Mouse (Mus musculus): ENCODE data around the gene Fiz1.

The Fiz1 gene

DNA sequence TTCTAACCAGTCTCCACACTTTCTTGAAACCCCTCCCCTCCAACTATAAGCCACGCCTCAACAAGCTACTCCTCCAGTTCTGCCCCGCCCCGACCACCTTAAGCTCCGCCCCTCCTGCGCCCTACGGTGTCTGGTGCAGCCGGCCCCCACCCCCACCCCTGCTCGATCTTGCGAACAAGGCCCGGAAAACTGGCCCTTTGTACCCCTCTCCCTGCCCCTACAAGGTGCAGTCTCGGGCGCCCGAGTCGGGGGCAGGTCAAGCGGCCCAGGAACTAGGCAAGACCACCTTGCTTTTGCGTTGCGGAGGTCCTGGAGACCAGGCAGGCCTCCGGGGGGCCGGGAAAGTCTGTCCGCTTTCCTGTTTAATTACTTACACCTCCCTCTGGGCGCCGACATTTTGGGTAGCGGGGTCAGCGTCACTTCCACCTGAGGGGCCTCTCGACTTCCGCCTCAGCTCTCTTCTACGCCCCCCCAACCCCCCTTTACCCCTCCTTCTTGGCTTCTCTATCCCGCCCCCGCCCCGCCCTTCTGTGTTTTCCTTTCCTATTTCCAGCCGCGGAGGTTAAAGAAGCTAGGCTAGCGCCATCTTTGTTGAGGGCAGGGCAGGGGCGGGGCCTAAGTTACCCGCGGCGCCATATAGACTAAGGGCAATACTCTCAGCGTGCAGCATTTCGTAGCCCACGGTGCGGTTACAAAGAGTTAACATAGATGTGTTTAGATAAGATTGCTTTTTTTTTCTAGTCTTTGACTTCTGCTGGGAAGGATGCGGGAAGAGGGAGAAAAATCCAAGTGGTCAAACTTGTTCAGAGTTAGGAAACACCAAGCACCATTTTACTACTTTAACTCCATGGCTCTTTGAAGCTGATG, at the start of gene Fiz1, which contains the start of gene Zfp524:
Gene Fiz1, minus strand, starts transcription at position 447 of the 867 bp plus-strand sequence.
Gene Zfp524, plus strand, starts transcription at position 165 of the 867 bp plus-strand sequence.
- DNase-seq: peak; percentile 99

DNA sequence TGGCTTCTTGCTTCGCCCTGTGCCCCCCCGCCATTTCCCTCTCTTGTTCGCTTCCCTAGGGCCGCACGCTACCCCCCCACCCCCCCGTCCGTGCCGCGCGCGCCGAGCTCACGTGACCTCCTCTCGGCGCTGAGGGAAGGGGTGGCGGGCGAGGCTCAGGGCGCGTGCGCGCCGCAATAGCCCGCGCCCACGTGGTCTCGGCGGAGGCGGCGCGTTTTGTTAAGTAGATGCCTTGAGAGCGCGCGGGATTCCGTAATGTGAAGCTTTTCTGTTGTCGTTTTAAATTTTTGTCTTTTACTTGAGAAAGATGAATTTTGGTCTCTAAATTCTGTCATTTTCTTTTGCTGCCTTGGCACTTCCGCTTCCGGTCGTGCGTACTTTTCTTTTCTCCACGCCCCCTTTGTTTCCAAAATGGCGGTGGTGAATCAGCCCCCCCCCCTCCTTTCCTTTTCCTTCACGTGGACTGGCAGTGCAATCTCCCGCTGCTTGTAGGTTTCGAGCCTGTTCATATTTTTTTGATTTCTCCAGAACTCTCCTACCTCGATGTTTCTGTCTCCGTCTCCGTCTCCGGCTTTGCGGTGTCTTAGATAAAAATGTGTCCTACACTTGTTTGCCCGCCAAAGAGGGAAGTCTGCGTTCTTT, 48.0 kb upstream of the Fiz1 start:
- peak; percentile 77 to 85 for DNase-seq

DNA sequence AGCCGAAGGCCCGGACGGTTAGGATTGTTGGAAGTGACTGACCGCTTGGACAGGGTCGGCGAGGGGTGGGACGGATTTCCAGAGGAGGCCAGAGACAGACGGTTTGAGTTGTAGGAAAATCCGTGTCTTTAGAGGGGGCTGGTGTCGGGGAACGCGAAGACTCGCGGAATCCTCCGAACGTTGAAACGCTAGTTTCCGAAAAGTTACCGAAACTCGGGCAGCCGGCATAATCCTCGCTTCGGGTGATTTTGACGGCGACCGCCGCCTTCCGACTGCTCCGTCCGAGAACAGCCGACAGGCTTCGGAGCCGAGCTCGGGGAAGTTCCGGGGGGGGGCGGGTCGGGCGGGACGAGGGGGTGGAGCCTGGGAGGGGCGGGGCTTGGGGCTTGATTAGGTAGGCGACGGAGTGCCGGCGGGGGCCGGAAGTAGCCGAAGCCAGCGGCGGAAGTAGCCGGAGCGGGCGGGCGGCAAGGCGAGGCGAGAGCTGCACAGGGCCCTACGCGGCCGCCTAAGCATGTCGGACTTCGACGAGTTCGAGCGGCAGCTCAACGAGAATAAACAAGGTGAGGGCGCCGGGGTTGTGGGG, 47.4 kb upstream of the Fiz1 start, which contains the start of gene U2af2:
Gene U2af2, plus strand, starts transcription at position 370 of the 586 bp plus-strand sequence.
- DNase-seq: peak; percentile 99

DNA sequence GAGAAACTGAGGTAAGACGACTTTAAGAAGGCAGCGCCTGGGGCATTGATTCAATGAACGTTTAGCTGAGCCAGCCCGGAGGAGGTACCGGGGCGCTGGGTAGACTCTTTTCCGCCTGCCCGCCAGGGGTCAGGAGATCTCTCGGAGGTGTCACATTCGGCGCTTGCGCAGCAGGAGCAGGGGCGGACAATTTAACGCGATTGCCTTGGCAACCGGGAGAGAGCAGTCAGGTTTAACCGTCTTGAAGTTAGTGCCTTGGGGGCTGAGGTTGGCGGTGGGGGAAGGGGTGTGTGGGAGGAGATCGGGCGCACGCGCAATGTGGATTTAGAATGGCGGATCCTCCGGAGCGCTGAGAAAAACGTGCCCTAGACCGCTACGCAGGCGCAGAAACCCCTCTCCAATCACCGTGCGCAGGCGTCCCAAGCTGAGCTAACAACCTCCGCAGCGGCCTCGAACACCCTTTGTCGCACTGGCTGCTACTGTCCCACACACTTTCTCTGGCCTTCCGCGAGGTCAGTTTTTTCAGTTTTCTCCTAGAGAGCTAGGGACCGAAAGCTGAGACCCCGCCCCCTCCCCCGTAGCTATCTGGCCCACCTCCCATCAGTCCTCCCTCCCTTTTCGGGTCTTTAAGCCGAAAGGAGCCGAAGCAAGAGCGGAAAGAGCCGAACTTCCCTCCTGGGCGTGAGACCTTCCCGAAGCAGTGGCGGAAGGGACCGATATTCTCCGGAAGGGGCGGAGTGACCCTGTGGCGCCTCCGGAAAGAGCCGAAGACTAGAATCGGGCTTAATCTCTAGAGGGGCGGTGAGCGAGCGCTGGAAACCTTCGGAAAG, 46.7 kb upstream of the Fiz1 start:
- DNase-seq: peak; percentile 100

DNA sequence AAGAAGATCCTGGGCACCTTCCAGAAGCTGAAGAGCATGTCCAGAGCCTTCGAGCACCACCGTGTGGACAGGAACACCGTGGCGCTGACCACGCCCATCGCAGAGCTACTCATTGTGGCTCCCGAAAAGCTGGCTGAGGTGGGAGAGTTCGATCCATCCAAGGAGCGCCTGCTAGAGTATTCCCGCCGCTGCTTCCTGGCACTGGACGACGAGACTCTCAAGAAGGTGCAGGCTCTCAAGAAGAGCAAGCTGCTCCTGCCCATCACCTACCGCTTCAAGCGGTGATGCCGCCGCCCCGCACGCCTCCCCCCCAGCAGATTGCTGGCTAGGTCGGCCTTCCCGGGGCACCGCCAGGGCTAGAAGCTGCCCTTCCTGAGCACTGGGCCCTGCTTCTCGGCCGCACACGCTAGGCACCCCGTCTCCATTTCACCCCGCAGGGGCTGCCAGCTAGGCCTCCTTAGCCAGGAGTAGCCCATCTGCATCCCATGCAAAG, 45.8 kb upstream of the Fiz1 start:
- peak; percentile 95 to 96 for DNase-seq

DNA sequence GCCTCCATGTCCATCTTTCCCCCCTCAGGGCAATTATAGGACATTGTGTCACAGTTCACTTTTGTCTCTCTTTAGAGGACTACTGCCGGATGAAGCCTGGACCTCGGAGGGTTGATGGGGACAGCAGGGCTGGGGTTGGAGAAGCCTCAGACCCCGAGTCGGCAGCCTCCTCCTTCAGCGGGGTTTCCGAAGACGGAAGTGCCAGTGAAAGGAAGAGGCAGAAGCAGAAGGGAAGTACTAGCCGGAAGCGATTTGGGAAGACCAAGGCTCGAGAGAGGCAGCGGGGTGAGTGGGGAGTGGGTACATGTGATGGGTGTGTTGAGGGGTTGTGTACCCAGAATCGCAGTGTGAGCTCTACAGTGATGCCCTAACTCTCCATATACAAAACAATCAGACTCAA, 44.9 kb upstream of the Fiz1 start:
- DNase-seq: peak in 1 of 2 experiments; percentile 26

DNA sequence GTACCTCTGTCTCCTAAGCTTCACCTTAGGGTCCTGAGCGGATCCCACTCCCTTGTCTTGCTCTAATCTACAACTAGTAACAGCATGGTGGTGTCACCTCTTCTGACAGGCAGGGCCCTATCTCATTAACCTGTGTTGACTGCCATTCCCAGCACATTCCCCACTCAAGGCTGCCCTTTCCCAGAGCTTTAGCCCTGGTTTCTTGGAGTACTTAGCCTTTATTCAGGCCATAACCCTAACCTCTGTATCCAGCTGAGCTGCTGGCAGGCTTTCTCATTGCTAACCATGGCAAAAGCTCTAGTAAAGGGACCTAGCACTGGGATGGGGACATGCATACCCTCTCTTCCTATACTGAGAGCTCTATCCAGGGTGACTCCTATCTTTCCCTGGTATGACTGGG, 44.1 kb upstream of the Fiz1 start:
- DNase-seq: peak in 1 of 2 experiments; percentile 33

DNA sequence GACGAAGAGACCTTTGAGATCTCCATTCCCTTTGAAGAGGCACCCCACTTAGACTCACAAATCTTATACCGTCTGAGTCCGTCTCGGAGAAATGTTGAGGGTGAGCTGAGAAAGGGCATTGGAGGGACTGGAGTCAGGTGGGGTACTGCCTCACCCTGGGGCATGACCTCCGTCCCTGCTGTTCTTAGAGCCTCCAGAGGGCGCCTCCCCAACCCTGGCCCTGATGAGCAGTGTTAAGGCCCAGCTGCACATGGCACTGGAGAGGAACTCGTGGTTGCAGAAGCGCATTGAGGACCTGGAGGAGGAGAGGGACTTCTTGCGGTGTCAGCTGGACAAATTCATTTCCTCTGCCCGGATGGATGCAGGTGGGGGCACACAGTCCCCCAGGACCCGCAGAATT, 43.3 kb upstream of the Fiz1 start:
- DNase-seq: peak; percentile 21 to 30

DNA sequence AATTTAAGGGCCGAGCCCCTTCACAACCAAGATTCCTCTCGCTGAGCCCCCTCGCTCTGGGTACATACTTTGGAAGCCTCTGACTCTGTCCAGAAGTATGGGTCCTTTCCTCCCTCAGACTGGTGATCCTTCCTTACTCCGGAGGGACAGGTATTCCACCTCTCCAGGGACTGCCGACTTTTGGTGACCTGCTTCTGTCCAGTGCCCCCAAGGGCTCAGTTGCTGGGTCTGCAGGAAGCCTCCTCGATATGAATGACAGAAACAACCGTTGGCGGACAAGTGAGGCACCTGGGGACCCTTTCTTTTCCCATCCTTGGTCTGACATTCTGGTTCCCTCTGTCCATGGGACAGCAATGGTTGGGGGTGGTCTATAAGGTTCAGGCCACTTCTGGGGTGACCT, 42.9 kb upstream of the Fiz1 start:
- peak in 1 of 2 experiments; percentile 28 for DNase-seq

DNA sequence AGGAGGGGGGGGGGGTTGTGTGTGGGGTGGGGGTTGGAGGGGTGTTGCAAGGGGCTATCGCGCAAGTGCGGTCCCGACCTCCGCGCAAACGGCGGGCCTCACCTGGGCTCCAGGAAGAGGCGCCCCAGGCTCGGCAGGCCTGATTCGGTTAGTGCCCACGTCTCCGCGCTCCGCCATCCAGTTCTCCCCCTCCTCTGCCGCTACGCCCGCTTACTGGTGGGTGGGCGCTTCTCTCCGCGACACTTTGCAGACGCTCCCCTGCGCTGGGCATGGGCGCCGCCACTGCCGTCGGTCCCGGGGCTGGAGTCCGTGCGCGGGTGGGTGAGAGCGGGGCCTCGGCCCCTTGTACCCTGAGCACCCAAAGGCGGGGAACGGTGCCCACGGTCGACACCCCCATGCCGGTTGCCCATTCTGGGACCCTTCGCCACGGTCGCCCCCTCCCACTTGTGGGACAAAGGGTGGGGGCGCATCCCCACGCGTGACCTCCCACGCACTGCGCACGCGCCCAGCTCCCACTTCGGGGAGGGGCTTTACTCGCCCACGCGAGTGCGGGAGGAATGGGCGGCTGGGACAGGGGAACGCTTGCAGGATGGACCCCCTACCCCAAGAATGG, 42.3 kb upstream of the Fiz1 start:
- peak; percentile 78 to 80 for DNase-seq

DNA sequence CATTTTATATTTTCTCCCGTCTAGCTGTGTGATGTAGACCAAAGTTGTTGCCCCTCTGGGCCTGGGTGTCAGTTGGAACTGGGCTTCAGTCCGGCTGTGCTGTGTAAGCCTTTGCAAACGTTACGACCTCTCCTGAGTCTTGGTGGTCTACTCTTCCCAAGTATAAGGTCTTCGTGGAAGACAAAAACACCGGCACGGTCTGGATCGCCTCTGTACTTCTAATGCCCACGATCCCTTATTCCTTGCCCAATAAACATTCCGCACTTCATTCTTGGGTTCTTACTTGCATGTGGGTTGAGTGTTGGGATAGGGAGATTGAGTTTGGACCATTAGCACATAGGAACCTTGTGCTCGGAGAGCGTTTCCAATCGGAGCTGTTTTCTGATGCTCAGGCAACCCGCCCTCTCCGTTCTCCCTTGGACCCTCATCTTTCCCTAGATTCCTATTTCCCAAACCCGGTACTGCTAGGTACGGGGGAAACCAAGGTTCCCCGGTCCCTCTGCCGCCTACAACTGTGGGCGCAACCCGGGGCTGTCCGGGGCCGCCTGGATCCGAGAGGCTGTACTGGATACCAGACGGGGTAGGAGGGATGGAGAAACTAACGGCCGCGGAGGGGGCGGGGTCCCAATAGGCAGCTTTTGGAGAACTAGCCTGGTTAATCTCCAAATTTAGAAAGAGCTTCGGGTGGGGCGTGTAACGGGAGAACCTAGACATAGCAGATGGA, 39.1 kb upstream of the Fiz1 start:
- DNase-seq: peak; percentile 50 to 57

DNA sequence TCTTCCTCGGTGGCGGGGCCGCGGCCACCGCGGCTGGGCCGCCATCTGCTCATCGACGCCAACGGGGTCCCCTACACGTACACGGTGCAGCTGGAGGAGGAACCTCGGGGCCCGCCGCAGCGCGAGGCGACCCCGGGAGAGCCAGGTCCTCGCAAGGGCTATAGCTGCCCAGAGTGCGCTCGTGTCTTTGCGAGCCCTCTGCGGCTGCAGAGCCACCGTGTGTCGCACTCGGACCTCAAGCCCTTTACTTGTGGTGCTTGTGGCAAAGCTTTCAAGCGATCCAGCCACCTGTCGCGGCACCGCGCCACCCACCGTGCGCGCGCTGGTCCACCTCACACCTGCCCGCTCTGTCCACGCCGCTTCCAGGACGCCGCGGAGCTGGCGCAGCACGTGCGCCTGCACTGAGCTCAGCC, 38.4 kb upstream of the Fiz1 start:
- DNase-seq: peak; percentile 53

DNA sequence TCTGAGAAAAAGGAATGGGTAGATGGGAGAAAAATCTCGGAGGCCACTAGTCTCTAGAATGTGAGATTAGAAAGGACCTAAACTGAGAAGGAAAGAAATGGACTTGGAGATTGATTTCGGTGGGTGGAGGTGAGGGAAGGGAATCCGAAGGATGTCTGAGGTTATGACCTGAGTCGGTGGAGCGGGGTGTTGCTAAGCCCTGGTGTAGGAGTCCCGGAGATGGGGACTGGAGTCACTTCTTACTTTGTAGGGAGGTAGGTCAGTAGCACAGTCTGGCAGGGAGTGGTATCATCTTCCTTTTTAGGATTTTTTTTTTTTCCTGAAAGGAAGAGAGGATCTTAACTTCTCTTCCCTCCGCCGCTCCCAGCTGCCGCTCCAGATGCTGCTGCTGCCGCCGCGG, 37.9 kb upstream of the Fiz1 start:
- DNase-seq: peak; percentile 29 to 47

DNA sequence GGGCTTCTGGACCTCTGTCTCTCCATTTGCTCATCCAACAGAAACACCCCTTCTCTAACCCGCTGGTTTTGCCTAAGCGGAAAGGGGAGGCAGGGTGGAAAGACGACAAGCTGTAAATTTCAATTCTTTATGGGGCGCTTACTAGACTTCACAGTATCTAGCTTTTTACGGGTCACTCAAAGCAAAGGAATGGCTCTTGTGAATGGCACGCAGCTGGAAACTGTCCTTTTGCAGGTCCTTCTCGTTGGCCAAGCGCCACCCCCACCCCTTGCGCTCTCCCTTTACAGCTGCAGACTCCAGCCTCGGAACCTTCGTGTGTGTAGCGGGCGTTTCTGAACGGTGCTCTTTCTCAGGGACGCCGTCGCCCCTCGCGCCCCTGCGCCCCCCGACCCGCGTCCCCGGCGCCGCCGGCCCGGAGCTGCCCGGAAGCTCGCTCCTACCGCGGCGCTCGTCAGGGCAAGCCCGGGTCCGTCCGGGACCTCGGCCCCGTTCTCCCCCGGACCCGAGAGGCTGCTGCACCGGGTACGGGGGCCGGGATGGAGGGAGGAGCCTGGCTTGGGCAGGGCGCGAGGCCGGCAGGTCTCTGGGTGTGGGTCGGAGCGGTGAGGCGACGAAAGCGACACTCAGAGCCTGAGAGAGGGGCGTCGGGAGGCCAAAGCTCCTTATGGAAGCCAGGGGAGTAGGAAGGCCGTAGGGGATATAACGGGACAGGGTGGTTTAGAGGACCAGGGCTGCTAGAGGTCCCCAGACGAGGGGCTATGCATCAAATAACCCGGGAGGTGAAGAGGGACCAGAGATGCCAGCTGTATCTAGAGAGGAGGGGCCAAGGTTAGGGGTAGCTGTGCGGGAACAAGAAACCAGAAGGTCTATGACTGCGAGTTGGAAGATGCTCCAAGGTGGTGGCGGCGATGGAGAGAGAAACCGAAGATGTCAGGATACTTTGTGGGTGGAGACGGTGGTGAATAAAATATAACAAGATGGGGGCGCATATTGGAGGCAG, 37.0 kb upstream of the Fiz1 start, which contains the start of gene Zfp580:
Gene Zfp580, plus strand, starts transcription at position 346 of the 1,000 bp plus-strand sequence.
- DNase-seq: peak; percentile 91 to 92

DNA sequence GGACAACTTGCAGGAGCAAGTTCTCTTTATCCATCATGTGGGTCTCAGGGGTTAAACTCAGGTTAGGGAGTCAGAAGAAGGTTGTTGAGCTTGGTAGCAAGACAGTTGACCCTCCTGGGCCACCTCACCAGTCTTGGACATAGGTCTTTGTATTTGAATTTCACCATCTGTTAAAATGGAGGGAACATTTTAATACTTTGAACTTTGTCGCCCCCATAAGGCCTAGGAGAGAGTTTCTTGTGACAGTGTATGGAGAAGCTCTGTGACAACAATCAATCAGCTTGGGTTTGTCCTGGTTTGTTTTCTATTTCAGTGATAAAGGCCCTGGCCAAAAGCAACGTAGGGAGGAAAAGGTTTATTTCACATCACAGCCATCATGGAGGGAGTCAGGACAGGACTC, 32.8 kb upstream of the Fiz1 start:
- DNase-seq: peak; percentile 62 to 78

DNA sequence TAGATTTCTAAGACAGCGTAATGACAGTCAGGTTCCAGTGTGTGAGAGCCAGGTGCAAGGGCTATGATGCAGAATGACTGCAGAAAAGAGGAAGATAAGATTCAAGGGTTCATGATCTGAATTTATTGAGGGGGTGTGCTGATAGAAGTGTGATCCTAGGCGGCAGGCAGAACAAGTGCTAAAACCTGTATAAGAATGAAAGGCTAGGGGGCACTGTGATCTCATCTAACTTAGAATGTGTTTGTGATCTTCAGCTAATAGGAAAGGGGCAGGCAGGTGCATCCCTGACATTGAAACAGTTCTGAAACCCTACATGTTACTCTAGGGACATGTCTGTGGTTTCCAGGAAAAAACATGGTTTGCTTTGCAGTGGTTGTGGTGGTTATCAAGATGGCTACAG, 31.6 kb upstream of the Fiz1 start:
- no peak for DNase-seq

DNA sequence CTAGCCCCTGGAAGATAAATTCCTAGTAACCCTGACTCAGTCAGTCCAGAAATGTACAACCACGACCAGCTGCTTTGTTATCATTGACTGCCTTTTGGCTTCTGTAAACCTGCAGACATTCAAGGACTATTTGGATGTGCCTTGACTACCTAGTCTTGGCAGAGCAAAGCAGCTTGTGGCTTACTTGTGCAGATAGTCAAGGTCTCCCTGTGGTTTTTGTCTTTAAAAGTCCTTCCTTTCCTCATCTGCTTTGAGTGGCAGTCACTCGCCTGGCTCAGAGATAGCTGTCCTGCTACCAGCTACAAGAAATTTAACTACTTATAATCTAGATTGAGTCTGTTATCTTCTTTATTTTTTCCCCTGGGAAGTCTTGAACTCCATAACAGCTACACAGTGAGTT, 30.5 kb upstream of the Fiz1 start:
- DNase-seq: no peak

DNA sequence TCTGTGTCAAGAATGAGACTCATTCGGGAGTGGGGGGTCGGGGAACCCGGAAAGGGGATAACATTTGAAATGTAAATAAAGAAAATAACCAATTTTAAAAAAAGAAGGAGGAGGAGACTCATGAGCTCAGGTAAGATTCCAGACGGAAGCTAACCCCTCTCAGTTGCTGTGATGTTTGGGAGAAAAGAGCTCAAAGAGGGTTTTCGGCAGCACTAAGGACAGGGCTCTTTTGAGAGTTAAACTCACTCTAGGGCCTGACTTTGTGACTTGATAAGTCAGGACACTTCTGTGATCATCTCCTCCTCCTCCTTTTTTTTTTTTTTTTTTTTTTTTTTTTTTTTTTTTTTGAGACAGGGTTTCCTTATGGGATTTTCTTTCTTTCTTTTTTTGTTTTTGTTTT, 24.4 kb upstream of the Fiz1 start:
- no peak for DNase-seq

DNA sequence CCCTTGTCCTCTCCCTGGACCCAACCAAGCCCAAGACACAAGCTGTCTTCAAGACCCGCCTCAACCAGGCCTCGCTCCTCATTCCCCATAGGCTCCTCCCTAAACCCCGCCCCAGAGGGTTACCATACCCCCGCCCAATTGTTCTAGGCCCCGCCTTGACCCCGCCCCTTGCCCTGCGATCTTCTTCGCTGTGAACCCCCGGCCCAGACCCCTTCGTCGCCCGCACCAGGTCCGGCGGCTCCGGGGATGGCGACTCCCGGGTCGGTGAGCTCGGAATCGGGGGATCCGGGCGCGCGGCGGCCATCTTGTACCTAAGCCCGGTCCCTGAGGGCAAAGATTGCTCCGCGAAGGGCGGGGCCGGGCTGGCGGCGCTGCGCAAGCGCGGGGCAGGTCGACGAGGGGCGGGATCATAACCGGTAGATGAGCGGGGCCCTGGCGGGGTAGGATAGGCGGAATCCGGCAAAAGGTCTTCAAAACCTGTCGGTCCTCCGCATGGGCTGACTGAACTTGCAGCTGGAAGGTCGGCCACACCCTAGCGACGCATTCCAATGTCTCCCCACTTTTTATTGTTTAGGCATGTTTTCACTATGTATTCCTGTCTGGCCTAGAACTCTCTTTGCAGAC, 23.7 kb upstream of the Fiz1 start, which contains the start of gene Zfp784:
Gene Zfp784, minus strand, starts transcription at position 338 of the 624 bp plus-strand sequence.
- peak; percentile 97 for DNase-seq
